Mouse (Mus musculus): ENCODE data around the gene Mcts1. TPM values are rescaled to one million over a fixed set of nuclear protein-coding genes. Genes with fewer than 3 reads are reported as not detected.

The Mcts1 gene
- total and polyA plus RNA-seq, 2 experiments from 2014 or later = 77.9 to 174 TPM

- peak; percentile 99 for ATAC-seq
- Histone ChIP-seq H3K4me1 (ENCODE audit: insufficient read depth) (no peaks in the 10 kb centered on the region), H3K4me2 (ENCODE audit: low read depth) (peak within 1 kb of the TSS; percentile 46), H3K9ac (peak within 1 kb of the TSS; percentile 69), H3K36me3 (ENCODE audit: insufficient read depth) (no peaks in the 10 kb centered on the region), H3K9me3 (ENCODE audit: low read length) (no peaks in the 10 kb centered on the region), H3K27ac (ENCODE audit: low read depth, low read length) (peak within 1 kb of the TSS; percentile 89), H3K27me3 (ENCODE audit: insufficient read depth, low read length) (no peaks in the 10 kb centered on the region), H3K4me3 (ENCODE audit: low read depth, low read length) (peak within 1 kb of the TSS; percentile 49)
- WGBS = 25% methylated on average over 29 of the region's 43 CpGs
- peak; percentile 93 for DNase-seq
- TF ChIP-seq CTCF (IDR thresholded peaks at IDR 0.05; ENCODE audit: low read depth) = peak; percentile 37
Observed at GRCm38 (mm10) chrX:38634801-38635637, 34.6 kb downstream of the Mcts1 start, which contains the start of gene C1galt1c1. TSS of gene C1galt1c1 (minus strand) at chrX:38635087.

- no peaks in the 10 kb centered on the region for H3K4me1 ChIP-seq (ENCODE audit: insufficient read depth)
- no peak for TF ChIP-seq CTCF (IDR thresholded peaks at IDR 0.05; ENCODE audit: low read depth)
- H3K27ac ChIP-seq (ENCODE audit: low read depth, low read length) = peak overlapping the region; percentile 35; the same call in 1 of the 2 replicates
- no peaks in the 10 kb centered on the region for H3K9me3 ChIP-seq (ENCODE audit: low read length)
- H3K9ac ChIP-seq = peak overlapping the region; percentile 25; the same call in 1 of the 2 replicates
- peak overlapping the region; percentile 49 for H3K4me3 ChIP-seq (ENCODE audit: low read depth, low read length)
- DNase-seq (no peak), ATAC-seq (no peak)
- peak overlapping the region; percentile 39 for H3K4me2 ChIP-seq (ENCODE audit: low read depth)
- no peaks in the 10 kb centered on the region for H3K36me3 ChIP-seq (ENCODE audit: insufficient read depth)
- H3K27me3 ChIP-seq (ENCODE audit: insufficient read depth, low read length) = no peaks in the 10 kb centered on the region
Observed at GRCm38 (mm10) chrX:38635638-38635931, 35.2 kb downstream of the Mcts1 start.

- Histone ChIP-seq H3K4me1 (ENCODE audit: insufficient read depth) (no peaks in the 10 kb centered on the region), H3K36me3 (ENCODE audit: insufficient read depth) (no peaks in the 10 kb centered on the region), H3K27me3 (ENCODE audit: insufficient read depth, low read length) (no peaks in the 10 kb centered on the region), H3K4me2 (ENCODE audit: low read depth) (no peak overlapping the region), H3K9ac (no peak overlapping the region), H3K27ac (ENCODE audit: low read depth, low read length) (no peak overlapping the region), H3K9me3 (ENCODE audit: low read length) (no peaks in the 10 kb centered on the region), H3K4me3 (ENCODE audit: low read depth, low read length) (no peak overlapping the region)
- no peak for TF ChIP-seq CTCF (IDR thresholded peaks at IDR 0.05; ENCODE audit: low read depth)
- ATAC-seq (no peak), DNase-seq (no peak)
- 78% methylated on average over 4 of the region's 4 CpGs for WGBS
Observed at GRCm38 (mm10) chrX:38641435-38641834, 41.1 kb downstream of the Mcts1 start.

- 74% methylated on average over 4 of the region's 4 CpGs for WGBS
- no peak for ATAC-seq
- no peaks in the 10 kb centered on the region for H3K9me3 ChIP-seq (ENCODE audit: low read length)
Observed at GRCm38 (mm10) chrX:38642183-38642582, 41.8 kb downstream of the Mcts1 start.

GRCm38 (mm10) chrX:38650404-38651039 lies 50.1 kb downstream of the Mcts1 start:
- no peak overlapping the region for H3K27ac ChIP-seq (ENCODE audit: low read depth, low read length)
- H3K4me1 ChIP-seq (ENCODE audit: insufficient read depth) = no peaks in the 10 kb centered on the region
- H3K9ac ChIP-seq = no peak overlapping the region
- H3K36me3 ChIP-seq (ENCODE audit: insufficient read depth) = no peaks in the 10 kb centered on the region
- WGBS = 66% methylated on average over 9 of the region's 9 CpGs
- DNase-seq = no peak
- H3K4me2 ChIP-seq (ENCODE audit: low read depth) = no peak overlapping the region
- no peak overlapping the region for H3K4me3 ChIP-seq (ENCODE audit: low read depth, low read length)
- no peaks in the 10 kb centered on the region for H3K27me3 ChIP-seq (ENCODE audit: insufficient read depth, low read length)
- no peaks in the 10 kb centered on the region for H3K9me3 ChIP-seq (ENCODE audit: low read length)
- ATAC-seq = no peak
- TF ChIP-seq CTCF (IDR thresholded peaks at IDR 0.05; ENCODE audit: low read depth) = no peak

More at GRCm38 (mm10) chrX:38642183-38642582, 41.8 kb downstream of the Mcts1 start:
- DNase-seq = no peak
- Histone ChIP-seq H3K4me3 (ENCODE audit: low read depth, low read length) (no peak overlapping the region), H3K27ac (ENCODE audit: low read depth, low read length) (no peak overlapping the region), H3K4me2 (ENCODE audit: low read depth) (no peak overlapping the region), H3K4me1 (ENCODE audit: insufficient read depth) (no peaks in the 10 kb centered on the region), H3K9ac (no peak overlapping the region), H3K36me3 (ENCODE audit: insufficient read depth) (no peaks in the 10 kb centered on the region), H3K27me3 (ENCODE audit: insufficient read depth, low read length) (no peaks in the 10 kb centered on the region)
- TF ChIP-seq CTCF (IDR thresholded peaks at IDR 0.05; ENCODE audit: low read depth) = no peak

GRCm38 (mm10) chrX:38651167-38651566 lies 50.8 kb downstream of the Mcts1 start:
- no peak overlapping the region for H3K4me2 ChIP-seq (ENCODE audit: low read depth)
- H3K9ac ChIP-seq = no peak overlapping the region
- DNase-seq = no peak
- no peak for TF ChIP-seq CTCF (IDR thresholded peaks at IDR 0.05; ENCODE audit: low read depth)
- no peak overlapping the region for H3K4me3 ChIP-seq (ENCODE audit: low read depth, low read length)
- no peaks in the 10 kb centered on the region for H3K9me3 ChIP-seq (ENCODE audit: low read length)
- H3K27ac ChIP-seq (ENCODE audit: low read depth, low read length) = no peak overlapping the region
- H3K4me1 ChIP-seq (ENCODE audit: insufficient read depth) = no peaks in the 10 kb centered on the region
- H3K36me3 ChIP-seq (ENCODE audit: insufficient read depth) = no peaks in the 10 kb centered on the region
- no peak for ATAC-seq
- 42% methylated on average over 5 of the region's 7 CpGs for WGBS
- H3K27me3 ChIP-seq (ENCODE audit: insufficient read depth, low read length) = no peaks in the 10 kb centered on the region

GRCm38 (mm10) chrX:38653181-38653580 lies 52.8 kb downstream of the Mcts1 start:
- WGBS = 78% methylated on average over 1 of the region's 1 CpGs
- H3K27ac ChIP-seq (ENCODE audit: low read depth, low read length) = no peak overlapping the region

More at GRCm38 (mm10) chrX:38653181-38653580, 52.8 kb downstream of the Mcts1 start:
- ATAC-seq (no peak), DNase-seq (no peak)
- 0 out of 2 replicates have a peak, but pooled peaks have one; percentile 2 for TF ChIP-seq CTCF (IDR thresholded peaks at IDR 0.05; ENCODE audit: low read depth)
- H3K36me3 ChIP-seq (ENCODE audit: insufficient read depth) = no peaks in the 10 kb centered on the region
- H3K4me3 ChIP-seq (ENCODE audit: low read depth, low read length) = no peak overlapping the region
- H3K27me3 ChIP-seq (ENCODE audit: insufficient read depth, low read length) = no peaks in the 10 kb centered on the region
- no peak overlapping the region for H3K9ac ChIP-seq
- H3K4me1 ChIP-seq (ENCODE audit: insufficient read depth) = no peaks in the 10 kb centered on the region
- H3K4me2 ChIP-seq (ENCODE audit: low read depth) = no peak overlapping the region
- no peaks in the 10 kb centered on the region for H3K9me3 ChIP-seq (ENCODE audit: low read length)
